Mouse (Mus musculus) small intestine, adult 2 months (tissue): ENCODE data around the gene Qrich2.

Source experiments
- CTCF ChIP-seq: fragments of 200-500 bp; IDR thresholded peaks from 2 replicates; pipeline ENCODE4 v1.5.1; 2012; ENCODE audit warnings: low read depth, mild to moderate bottlenecking, control low read depth, inconsistent platforms, low read length, moderate library complexity, mixed read lengths; ENCODE audit not compliant: insufficient replicate concordance, insufficient read length; ENCODE audit errors: extremely low read depth
- POLR2A ChIP-seq: fragments of 200-500 bp; IDR thresholded peaks from 2 replicates; pipeline ENCODE4 v1.6.1; 2012; ENCODE audit warnings: low read depth, mild to moderate bottlenecking, control low read depth, inconsistent platforms, low read length, moderate library complexity

- TF ChIP-seq CTCF: no peak
- no peak; the same call in 1 of the 2 replicates for TF ChIP-seq POLR2A
These were observed 53.8 kb downstream of the Qrich2 start for GRCm38 (mm10) chr11:116412028-116412827.
